Mouse (Mus musculus) embryonic facial prominence, embryonic 13.5 days (tissue): Measurements from ENCODE around the gene Cry2. TPM values are rescaled to one million over a fixed set of nuclear protein-coding genes. Genes with fewer than 3 reads are reported as not detected.

ENCODE experiments used
- ATAC-seq: fragments of 200-750 bp; cut with Nextera tagmentation; 2 replicates; pipeline ENCODE4 v1.8.0; 2017; ENCODE audit warnings: low read depth; ENCODE audit not compliant: insufficient number of reproducible peaks, insufficient read depth, low FRiP score, low TSS enrichment
- H3K27ac ChIP-seq: fragments of 300-500 bp; sonication (generic); 2 replicates; pipeline ENCODE4 v1.5.1; 2015; ENCODE audit warnings: moderate library complexity, mild to moderate bottlenecking, inconsistent platforms
- H3K27me3 ChIP-seq: fragments of 300-500 bp; sonication (generic); 2 replicates; pipeline ENCODE4 v1.6.1; 2015; ENCODE audit warnings: mild to moderate bottlenecking, inconsistent platforms
- H3K36me3 ChIP-seq: fragments of 300-500 bp; sonication (generic); 2 replicates; pipeline ENCODE4 v1.6.1; 2015; ENCODE audit warnings: mild to moderate bottlenecking, inconsistent platforms
- H3K4me1 ChIP-seq: fragments of 300-500 bp; sonication (generic); 2 replicates; pipeline ENCODE4 v1.6.1; 2015; ENCODE audit warnings: inconsistent platforms
- H3K4me2 ChIP-seq: fragments of 300-500 bp; sonication (generic); 2 replicates; pipeline ENCODE4 v1.6.1; 2015; ENCODE audit warnings: moderate library complexity, mild to moderate bottlenecking, inconsistent platforms
- H3K4me3 ChIP-seq: fragments of 300-500 bp; sonication (generic); 2 replicates; pipeline ENCODE4 v1.5.1; 2015; ENCODE audit warnings: mild to moderate bottlenecking, inconsistent platforms
- H3K9ac ChIP-seq: fragments of 300-500 bp; sonication (generic); 2 replicates; pipeline ENCODE4 v1.6.1; 2015; ENCODE audit warnings: mild to moderate bottlenecking, inconsistent platforms
- H3K9me3 ChIP-seq: fragments of 300-500 bp; sonication (generic); 2 replicates; pipeline ENCODE4 v1.6.1; 2016; ENCODE audit warnings: inconsistent platforms
- WGBS: fragments of 180-500 bp; shearing (Covaris S2); methylation state at CpG from one replicate; pipeline ENCODE4 v1.1.7; 2015; ENCODE audit warnings: mixed read lengths; 5-methylcytosine and 5-hydroxymethylcytosine counted together
- microRNA-seq: library from miRNA; unstranded; fragments of <30 nt; microRNA quantifications from one replicate; pipeline ENCODE4, GENCODE M21; 2016
- polyA plus RNA-seq: library from polyadenylated mRNA; unstranded; fragments of >200 nt; fragmentation: Nextera tagmentation; extraction: Ambion mirVana; gene quantifications from 2 replicates; pipeline ENCODE4 v1.2.1, GENCODE M21; 2015

Gene Cry2
- polyA plus RNA-seq, 1 experiment from 2014 or later = 28.2 TPM

DNA sequence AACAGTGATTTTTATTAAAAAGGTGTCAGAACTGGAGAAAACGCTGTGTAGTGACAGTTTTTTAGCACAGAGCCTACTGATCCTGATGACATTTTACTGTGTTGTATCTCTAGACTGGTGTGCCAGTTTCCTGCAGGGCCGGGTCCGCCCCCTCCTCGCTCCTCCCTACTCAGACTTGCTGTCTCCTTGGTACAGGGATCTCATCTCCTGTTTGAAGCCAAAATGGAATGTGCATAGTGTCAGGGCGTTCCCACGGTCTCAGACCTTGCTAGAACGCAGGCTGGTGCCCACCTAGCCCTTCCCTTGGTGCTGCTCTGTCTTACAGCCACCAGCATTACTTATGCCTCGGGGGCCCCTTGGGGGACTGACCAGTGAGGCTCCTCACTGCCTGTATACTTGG is 72.0 kb downstream of the Cry2 start:
- no peaks in the 10 kb centered on the region for H3K4me1 ChIP-seq
- no peak for ATAC-seq
- peaks cover 88% of the 10 kb centered on the region for H3K36me3 ChIP-seq
- no peak overlapping the region for H3K4me3 ChIP-seq
- H3K27me3 ChIP-seq = no peaks in the 10 kb centered on the region
- no peaks in the 10 kb centered on the region for H3K9me3 ChIP-seq
- H3K27ac ChIP-seq = no peak overlapping the region
- WGBS = 75% methylated on average over 8 of the region's 8 CpGs
- no peak overlapping the region for H3K4me2 ChIP-seq
- no peak overlapping the region for H3K9ac ChIP-seq

GRCm38 (mm10) chr2:92360893-92361292 is 73.0 kb downstream of the Cry2 start:
- no peak overlapping the region for H3K27ac ChIP-seq

GRCm38 (mm10) chr2:92360186-92360823 is 73.5 kb downstream of the Cry2 start:
- Histone ChIP-seq H3K9ac (no peak overlapping the region), H3K9me3 (no peaks in the 10 kb centered on the region), H3K4me3 (no peak overlapping the region), H3K4me2 (no peak overlapping the region), H3K4me1 (no peaks in the 10 kb centered on the region), H3K27ac (no peak overlapping the region), H3K36me3 (peaks cover 86% of the 10 kb centered on the region), H3K27me3 (no peaks in the 10 kb centered on the region)
- no peak for ATAC-seq
- WGBS = 63% methylated on average over 25 of the region's 25 CpGs

More at GRCm38 (mm10) chr2:92360893-92361292, 73.0 kb downstream of the Cry2 start:
- Histone ChIP-seq H3K36me3 (peaks cover 88% of the 10 kb centered on the region), H3K4me1 (no peaks in the 10 kb centered on the region), H3K4me2 (no peak overlapping the region), H3K9ac (no peak overlapping the region), H3K4me3 (no peak overlapping the region), H3K9me3 (no peaks in the 10 kb centered on the region), H3K27me3 (no peaks in the 10 kb centered on the region)
- ATAC-seq = no peak
- 23% methylated on average over 12 of the region's 12 CpGs for WGBS

GRCm38 (mm10) chr2:92359301-92359700 is 74.5 kb downstream of the Cry2 start:
- no peak overlapping the region for H3K4me2 ChIP-seq
- no peak overlapping the region for H3K4me3 ChIP-seq
- no peak overlapping the region for H3K27ac ChIP-seq
- no peaks in the 10 kb centered on the region for H3K27me3 ChIP-seq
- H3K4me1 ChIP-seq = no peaks in the 10 kb centered on the region
- H3K9me3 ChIP-seq = no peaks in the 10 kb centered on the region
- peaks cover 84% of the 10 kb centered on the region for H3K36me3 ChIP-seq
- 89% methylated on average over 2 of the region's 2 CpGs for WGBS
- ATAC-seq = no peak
- no peak overlapping the region for H3K9ac ChIP-seq

GRCm38 (mm10) chr2:92354224-92354623 is 79.6 kb downstream of the Cry2 start:
- Histone ChIP-seq H3K36me3 (peaks cover 79% of the 10 kb centered on the region), H3K9ac (no peak overlapping the region), H3K9me3 (no peaks in the 10 kb centered on the region), H3K27me3 (no peaks in the 10 kb centered on the region), H3K4me3 (no peak overlapping the region), H3K27ac (no peak overlapping the region), H3K4me1 (no peaks in the 10 kb centered on the region), H3K4me2 (no peak overlapping the region)
- WGBS = 55% methylated on average over 6 of the region's 6 CpGs
- no peak for ATAC-seq

Small RNAs within 50 kb of the gene (microRNA-seq; reads per million reads assigned to microRNA genes)
- gene Mir7000 = not detected

Other genes with a start within 250 kb of the Cry2 start
- 20.4 and 20.9 TPM in 2 replicates for gene Pex16, start 59.4 kb downstream of the Cry2 start, polyA plus RNA-seq
- 15.2 and 16.9 TPM in 2 replicates for gene Large2, start 59.2 kb downstream of the Cry2 start, polyA plus RNA-seq
- 2.5 and 4.0 TPM in 2 replicates for gene 1700029I15Rik, start 51.5 kb downstream of the Cry2 start, polyA plus RNA-seq
- gene Mapk8ip1, start 32.8 kb downstream of the Cry2 start, polyA plus RNA-seq = 22.0 and 23.9 TPM in 2 replicates
- gene Slc35c1, start 26.5 kb upstream of the Cry2 start, polyA plus RNA-seq = 10.0 and 10.6 TPM in 2 replicates
- 7.1 and 8.3 TPM in 2 replicates for gene Chst1, start 165.7 kb upstream of the Cry2 start, polyA plus RNA-seq